Mouse (Mus musculus) cerebellum, adult 8-10 months (tissue): ENCODE measurements around the gene Hdgfl2.
A peak's percentile ranks its signal among the peaks of the same experiment; 100 is the strongest.
"Not testable (repeated sequence)": the region's sequence is repeated elsewhere in the genome, so short reads cannot be mapped to it uniquely, and the experiment has no call there.

ENCODE experiments used
- DNase-seq: peaks from one replicate; pipeline ENCODE4 v3.0.0; 2022

The Hdgfl2 gene

GRCm38 (mm10) chr17:56106436-56106835 is 27.0 kb downstream of the Hdgfl2 start:
- not testable (repeated sequence) for DNase-seq

GRCm38 (mm10) chr17:56106981-56107380 is 27.5 kb downstream of the Hdgfl2 start:
- DNase-seq, result no peak

GRCm38 (mm10) chr17:56107736-56108135 is 28.3 kb downstream of the Hdgfl2 start:
- no peak for DNase-seq

GRCm38 (mm10) chr17:56108334-56109044 is 29.1 kb downstream of the Hdgfl2 start:
- DNase-seq, result no peak

- DNase-seq, result no peak
Observed at GRCm38 (mm10) chr17:56109219-56110051, 30.0 kb downstream of the Hdgfl2 start, which contains the start of gene Plin4. Plin4 (minus strand) TSS chr17:56109803.

- DNase-seq, result no peak
Observed at GRCm38 (mm10) chr17:56110571-56110970, 31.1 kb downstream of the Hdgfl2 start.

GRCm38 (mm10) chr17:56111021-56111420 is 31.6 kb downstream of the Hdgfl2 start:
- DNase-seq, result no peak

GRCm38 (mm10) chr17:56111864-56112263 is 32.4 kb downstream of the Hdgfl2 start:
- DNase-seq, result peak; percentile 73

GRCm38 (mm10) chr17:56112743-56113142 is 33.3 kb downstream of the Hdgfl2 start:
- no peak for DNase-seq

GRCm38 (mm10) chr17:56116193-56116592 is 36.8 kb downstream of the Hdgfl2 start:
- no peak for DNase-seq

GRCm38 (mm10) chr17:56117251-56117710 is 37.8 kb downstream of the Hdgfl2 start, which contains the start of gene Plin5:
Plin5 (minus strand) TSS chr17:56117596.
- no peak for DNase-seq

- no peak for DNase-seq
Observed at GRCm38 (mm10) chr17:56119431-56119830, 40.0 kb downstream of the Hdgfl2 start.

GRCm38 (mm10) chr17:56119981-56120880 is 40.8 kb downstream of the Hdgfl2 start:
- DNase-seq, result peak; percentile 62

GRCm38 (mm10) chr17:56121826-56122225 is 42.4 kb downstream of the Hdgfl2 start, which contains the start of gene Lrg1:
Lrg1 (minus strand) TSS chr17:56122001.
- DNase-seq, result no peak

GRCm38 (mm10) chr17:56123161-56123560 is 43.7 kb downstream of the Hdgfl2 start:
- no peak for DNase-seq

GRCm38 (mm10) chr17:56123681-56124340 is 44.4 kb downstream of the Hdgfl2 start:
- no peak for DNase-seq

- DNase-seq, result no peak
Observed at GRCm38 (mm10) chr17:56124377-56125275, 45.2 kb downstream of the Hdgfl2 start.

- DNase-seq, result no peak
Observed at GRCm38 (mm10) chr17:56125276-56125630, 45.8 kb downstream of the Hdgfl2 start.

- no peak for DNase-seq
Observed at GRCm38 (mm10) chr17:56126175-56126574, 46.7 kb downstream of the Hdgfl2 start.

GRCm38 (mm10) chr17:56128246-56128645 is 48.8 kb downstream of the Hdgfl2 start:
- no peak for DNase-seq

- no peak for DNase-seq
Observed at GRCm38 (mm10) chr17:56131136-56131535, 51.7 kb downstream of the Hdgfl2 start.
